Mouse (Mus musculus): ENCODE data around the gene Atad3a. TPM values are rescaled to one million over a fixed set of nuclear protein-coding genes. Genes with fewer than 3 reads are reported as not detected.
"Not testable (repeated sequence)": the region's sequence is repeated elsewhere in the genome, so short reads cannot be mapped to it uniquely, and the experiment has no call there.

The Atad3a gene
- 10 to 100 TPM; 68.7 to 71.4 TPM for total RNA-seq (2021)
- long read RNA-seq, transcript Atad3a-201 (16 exons, 2,413 nt): major isoform, 46 of 61 reads
- long read RNA-seq, partial matches to known transcripts: 3 of 61 reads
- long read RNA-seq, other reads (novel, unspliced or antisense): 11 of 61 reads

DNA sequence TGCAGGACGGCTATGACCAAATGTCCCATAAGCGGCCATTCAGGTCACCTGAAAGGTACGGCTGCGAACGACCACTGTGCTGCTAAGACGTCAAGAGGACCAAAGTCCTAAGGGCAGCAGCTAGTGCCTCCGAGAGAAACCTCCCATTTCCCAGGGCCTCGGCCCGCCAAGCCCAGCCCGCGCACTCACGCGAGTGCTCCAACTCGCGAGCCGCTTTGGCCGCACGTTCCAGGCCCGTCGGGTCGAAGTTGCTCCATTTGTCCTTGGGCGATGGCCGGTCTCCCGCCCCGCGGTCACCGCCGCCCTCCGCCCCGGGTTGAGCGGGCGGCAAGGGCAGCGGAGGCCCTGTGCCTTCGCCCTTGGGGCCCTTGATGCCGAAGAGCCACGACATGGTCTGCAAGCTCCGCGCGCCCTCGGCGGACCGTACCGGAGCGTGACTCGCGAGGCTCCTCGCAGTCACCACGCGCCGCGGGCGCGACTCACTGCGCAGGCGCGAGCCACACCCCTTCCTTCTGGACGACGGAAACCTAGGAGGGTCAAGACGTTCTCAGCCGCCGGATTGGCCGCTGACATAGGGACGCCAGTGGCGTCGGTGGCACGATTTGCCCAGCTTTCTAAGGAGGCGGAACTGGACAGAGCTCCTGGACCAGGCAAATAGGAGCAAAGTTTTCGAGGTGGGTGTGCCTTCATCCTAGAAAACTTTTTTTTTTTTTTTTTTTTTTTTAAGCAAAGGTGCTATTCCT, at the start of gene Atad3a:
Gene Atad3a (minus strand): TSS at position 481 of the 743 bp plus-strand sequence.
- DNase-seq (ENCODE audit: low spot score in 2 of 2): peak; percentile 97 to 98

- no peak for DNase-seq (ENCODE audit: low spot score in 2 of 2)
Observed at GRCm38 (mm10) chr4:155807841-155808240, 46.9 kb upstream of the Atad3a start.

GRCm38 (mm10) chr4:155803340-155804041, 42.6 kb upstream of the Atad3a start:
- DNase-seq (ENCODE audit: low spot score in 2 of 2): peak; percentile 99 to 100

- DNase-seq (ENCODE audit: low spot score in 2 of 2): no peak
Observed at GRCm38 (mm10) chr4:155802741-155803339, 41.9 kb upstream of the Atad3a start, which contains the start of gene Mrpl20. Mrpl20 (plus strand) TSS chr4:155802878.

DNA sequence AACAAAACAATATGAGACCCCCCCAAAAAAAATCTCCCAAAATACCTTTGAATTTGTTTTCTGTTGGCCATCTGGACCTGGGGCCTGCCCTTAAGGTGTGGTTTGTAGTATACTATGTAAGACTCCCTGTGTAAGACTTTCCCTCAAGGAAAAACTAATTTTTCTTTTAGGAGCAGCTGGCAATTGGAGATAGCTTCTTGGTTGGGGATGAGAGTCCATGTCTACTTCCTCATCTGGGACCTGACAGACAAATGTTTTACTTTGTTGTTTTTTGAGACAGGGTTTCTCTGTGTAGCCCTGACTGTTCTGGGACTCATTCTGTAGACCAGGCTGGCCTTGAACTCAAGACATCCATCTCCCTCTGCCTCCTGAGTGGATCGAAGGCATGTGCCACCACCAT, 41.2 kb upstream of the Atad3a start:
- no peak for DNase-seq (ENCODE audit: low spot score in 2 of 2)

GRCm38 (mm10) chr4:155793730-155794129, 32.8 kb upstream of the Atad3a start:
- DNase-seq (ENCODE audit: low spot score in 2 of 2): no peak

DNA sequence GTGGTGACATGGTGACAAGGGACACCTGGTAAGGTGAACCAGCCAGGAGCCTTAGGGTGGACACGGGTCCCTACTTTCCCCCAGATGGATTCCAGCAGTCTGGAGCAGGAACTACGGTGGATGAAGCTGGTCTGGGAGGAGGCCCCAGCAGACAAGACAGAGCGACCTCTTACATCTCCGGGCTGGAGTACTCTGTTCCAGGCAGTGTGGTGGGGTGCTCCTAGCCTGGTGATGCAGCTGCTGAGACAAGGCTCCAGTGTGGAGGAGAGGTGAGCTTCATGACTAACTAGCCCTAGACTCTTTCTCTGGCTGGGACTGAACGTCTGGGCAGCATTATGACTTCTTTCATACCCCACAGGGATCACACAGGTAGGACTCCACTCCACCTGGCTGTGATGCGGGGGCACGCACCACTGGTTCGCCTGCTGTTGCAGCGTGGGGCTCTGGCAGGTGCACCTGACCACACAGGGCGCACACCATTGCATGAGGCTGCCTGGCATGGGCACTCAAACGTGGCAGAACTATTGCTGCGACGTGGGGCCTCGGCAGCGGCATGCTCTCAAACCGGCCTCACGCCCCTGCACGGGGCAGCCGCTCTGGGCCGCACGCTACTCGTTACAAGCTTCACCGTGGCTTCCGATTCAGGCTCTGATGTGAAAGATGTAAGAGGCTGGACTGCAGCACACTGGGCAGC, 30.5 kb upstream of the Atad3a start:
- no peak for DNase-seq (ENCODE audit: low spot score in 2 of 2)

DNA sequence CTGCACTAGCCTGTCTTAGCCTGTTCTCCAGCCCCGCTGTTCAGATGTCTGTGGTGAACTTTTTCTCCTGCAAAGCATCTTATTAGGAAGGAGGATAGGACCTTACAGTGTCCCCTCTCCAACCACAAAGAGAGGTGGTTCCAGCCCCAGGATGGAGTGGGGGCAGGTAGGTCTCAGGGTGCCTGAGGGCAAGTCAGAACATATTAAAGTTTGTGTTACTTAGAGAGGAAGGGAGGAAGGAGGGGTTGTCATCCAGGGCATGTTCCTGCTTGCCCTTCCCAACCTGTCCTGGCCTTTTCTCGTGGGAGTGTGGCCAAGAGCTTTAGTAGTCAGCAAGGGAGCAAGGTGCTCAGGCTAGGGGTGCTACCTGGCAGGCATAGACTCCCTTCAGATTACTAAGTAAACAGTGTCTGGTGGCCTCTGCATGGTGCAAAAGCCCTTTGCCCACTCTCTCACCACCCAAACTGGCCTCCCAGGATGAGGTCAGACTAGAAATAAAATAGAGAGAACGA, 29.8 kb upstream of the Atad3a start:
- no peak for DNase-seq (ENCODE audit: low spot score in 2 of 2)

DNA sequence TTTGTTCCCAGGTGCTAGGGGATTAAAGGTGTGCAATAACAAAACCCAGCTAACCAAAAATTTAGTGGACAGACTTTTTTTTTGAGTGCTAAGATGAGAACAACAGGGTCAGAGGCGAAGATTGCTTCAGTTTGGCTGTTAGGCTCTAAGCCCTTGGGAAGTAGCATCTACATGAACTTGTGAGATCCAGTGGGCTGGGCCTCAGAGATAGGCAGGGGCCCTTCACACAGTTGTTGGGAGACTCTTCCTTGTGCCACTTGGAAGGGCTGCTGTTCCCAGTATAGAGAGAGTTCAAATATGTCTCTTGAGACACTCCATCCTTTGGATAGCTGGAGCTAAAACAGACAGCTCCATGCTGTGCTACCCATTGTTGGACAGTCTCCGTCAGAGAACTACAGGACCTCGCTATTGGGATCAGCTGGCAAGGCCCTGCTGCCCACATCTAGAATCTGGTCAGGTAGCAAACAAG, 29.2 kb upstream of the Atad3a start, which contains the start of gene Ankrd65:
Gene Ankrd65 (plus strand): TSS at position 419 of the 469 bp plus-strand sequence.
- no peak for DNase-seq (ENCODE audit: low spot score in 2 of 2)

GRCm38 (mm10) chr4:155788833-155789232, 27.9 kb upstream of the Atad3a start:
- DNase-seq (ENCODE audit: low spot score in 2 of 2): not testable (repeated sequence)

GRCm38 (mm10) chr4:155788300-155788699, 27.4 kb upstream of the Atad3a start:
- DNase-seq (ENCODE audit: low spot score in 2 of 2): no peak

GRCm38 (mm10) chr4:155785819-155786218, 24.9 kb upstream of the Atad3a start, which contains the start of gene Tmem88b:
Tmem88b (minus strand) TSS chr4:155785874.
- no peak for DNase-seq (ENCODE audit: low spot score in 2 of 2)

DNA sequence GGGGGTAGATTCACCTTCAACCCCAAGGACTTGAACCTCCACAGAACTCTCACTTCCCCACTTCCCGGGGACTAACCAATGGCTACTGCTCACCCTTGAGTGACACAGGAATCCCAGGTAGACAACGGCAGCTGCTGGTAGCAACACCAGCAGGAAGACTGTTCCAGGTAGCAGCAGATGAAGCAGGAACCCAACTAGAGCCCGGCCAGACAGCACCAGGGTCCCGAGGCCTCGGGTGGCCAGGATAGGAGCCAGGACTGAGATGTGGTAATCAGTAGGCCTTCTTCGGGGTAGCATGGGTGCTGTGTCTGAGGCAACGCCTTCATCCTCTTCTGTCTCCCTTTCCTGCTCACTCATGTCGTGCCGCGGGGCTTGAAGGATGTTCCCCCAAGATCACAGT, 24.4 kb upstream of the Atad3a start:
- no peak for DNase-seq (ENCODE audit: low spot score in 2 of 2)

GRCm38 (mm10) chr4:155784081-155784701, 23.3 kb upstream of the Atad3a start:
- peak; percentile 85 to 88 for DNase-seq (ENCODE audit: low spot score in 2 of 2)

GRCm38 (mm10) chr4:155783486-155784080, 22.7 kb upstream of the Atad3a start:
- no peak for DNase-seq (ENCODE audit: low spot score in 2 of 2)

DNA sequence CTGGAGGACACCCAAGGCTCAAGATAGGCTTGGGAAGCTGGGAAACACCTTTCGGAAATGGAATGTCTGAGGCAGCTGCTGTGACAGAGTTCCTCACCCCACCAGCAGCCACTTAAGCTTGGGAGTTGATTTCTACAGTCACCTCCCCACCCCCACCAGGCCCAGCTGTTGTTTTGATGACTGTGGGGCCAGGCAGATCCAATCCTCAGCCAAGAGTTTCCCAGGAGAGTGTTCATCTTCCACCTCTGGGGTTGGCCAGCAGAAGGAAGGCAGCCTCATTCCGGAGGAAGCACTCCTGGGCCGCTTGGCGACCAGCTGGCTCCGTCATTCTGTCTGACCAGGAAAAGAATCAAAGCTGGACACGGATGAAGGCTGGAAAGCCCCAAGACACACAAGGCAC, 20.0 kb upstream of the Atad3a start:
- no peak for DNase-seq (ENCODE audit: low spot score in 2 of 2)

- no peak for DNase-seq (ENCODE audit: low spot score in 2 of 2)
Observed at GRCm38 (mm10) chr4:155779498-155779897, 18.6 kb upstream of the Atad3a start.

DNA sequence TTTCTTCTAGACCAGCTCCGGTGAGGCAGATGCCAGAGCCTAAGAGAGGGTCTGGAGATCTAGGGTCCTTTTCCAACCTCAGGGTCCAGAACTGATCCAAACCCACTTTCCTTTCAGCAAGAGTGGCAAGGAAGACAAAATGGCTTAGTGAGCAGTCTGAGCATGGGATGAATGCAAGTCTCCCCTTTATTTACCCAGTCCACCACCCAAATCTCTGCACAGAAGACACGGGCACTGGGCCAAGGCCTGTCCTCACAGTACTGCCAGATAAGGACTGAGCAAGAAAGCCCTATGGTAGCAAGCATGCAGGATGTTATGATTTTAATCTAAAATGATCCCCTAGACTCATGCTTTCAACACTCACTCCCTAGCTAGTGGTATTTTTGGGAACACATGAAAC, 16.9 kb upstream of the Atad3a start:
- no peak for DNase-seq (ENCODE audit: low spot score in 2 of 2)

DNA sequence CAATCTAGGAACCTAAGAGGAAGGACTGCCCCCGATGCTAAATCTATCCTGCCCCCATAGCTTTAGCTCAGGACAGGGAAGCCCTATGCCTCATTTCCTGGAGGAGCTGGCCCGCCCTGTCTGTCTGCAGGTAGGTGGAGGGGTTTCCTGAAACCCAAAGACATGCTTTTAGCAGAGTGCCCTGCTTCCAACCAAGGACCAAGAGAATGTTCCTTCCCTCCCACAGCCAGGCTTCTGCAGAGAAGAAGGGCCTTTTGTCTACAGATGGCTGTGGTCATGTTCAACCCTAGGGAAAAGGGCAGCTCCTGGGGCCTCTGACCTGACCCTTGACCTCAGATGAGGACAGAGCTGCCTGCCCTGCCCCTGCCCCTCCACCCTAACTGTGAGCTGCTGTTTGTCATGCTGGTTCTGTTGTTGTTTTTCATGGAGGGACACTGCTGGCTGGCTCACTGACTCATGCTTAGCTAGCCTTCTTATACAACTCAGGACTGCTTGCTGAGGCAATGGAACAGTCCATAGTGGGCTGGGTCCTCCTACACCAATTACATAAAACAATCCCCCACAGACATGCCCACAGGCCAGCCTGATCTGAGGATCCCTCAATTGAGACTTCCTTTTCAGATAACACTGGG, 15.9 kb upstream of the Atad3a start:
- no peak for DNase-seq (ENCODE audit: low spot score in 2 of 2)

Measured in layer of hippocampus, postnatal 10 days (tissue).